Mouse (Mus musculus) embryo, embryonic 9.5 days (tissue): Measurements from ENCODE around the gene Cenpb.

Experiments used
- DNase-seq: peaks from one replicate; pipeline ENCODE4 v3.0.0-alpha.2; 2017; ENCODE audit errors: extremely low spot score

Cenpb gene

DNA sequence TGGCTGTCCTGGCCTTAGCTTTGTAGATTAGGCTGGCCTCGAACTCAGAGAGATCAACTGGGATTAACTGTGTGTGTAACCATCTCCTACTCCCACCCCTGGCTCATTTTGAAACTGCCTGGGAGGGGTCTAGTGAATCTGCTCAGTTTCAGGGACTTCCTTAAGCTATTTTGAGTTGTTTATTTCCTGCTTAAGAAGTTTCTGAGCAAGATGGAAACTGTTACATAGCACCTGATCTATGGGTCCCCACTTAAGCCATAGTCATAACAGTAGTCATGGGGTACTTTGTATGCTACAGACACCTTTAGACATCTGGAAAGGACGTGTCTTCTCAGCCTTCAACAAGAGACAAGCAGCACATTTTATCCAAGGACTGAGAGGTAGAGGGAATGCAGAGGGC lies 20.8 kb upstream of the Cenpb start:
- DNase-seq: no peak

DNA sequence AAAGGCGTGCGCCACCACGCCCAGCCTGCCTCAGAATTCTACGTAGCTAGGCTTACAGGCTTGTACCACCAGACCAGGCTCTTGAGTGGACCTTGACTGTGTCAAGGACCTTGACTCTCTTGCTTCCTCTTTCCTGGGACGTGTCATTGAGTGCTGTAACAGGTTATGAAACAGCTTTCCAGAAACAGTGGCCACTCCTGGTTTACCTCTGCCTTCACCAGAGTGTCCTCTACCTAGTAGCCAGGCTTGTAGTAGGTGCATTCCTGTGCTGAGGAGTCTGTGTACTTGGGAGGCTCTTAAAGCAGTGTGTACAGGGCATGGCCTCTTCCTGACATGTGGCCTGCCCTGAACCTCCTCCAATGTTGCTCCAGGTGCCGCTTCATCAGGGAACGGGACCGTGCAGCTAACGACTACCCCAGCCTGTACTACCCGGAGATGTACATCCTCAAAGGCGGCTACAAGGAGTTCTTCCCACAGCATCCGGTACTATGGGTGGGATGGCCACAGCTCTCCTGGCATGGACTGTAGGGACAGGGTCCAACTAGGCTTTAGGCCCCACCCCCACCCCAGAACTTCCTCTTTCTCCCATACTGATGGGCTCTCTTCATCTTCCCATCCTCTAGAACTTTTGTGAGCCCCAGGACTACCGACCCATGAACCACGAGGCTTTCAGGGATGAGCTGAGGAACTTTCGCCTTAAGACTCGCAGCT lies 16.9 kb upstream of the Cenpb start:
- no peak for DNase-seq

DNA sequence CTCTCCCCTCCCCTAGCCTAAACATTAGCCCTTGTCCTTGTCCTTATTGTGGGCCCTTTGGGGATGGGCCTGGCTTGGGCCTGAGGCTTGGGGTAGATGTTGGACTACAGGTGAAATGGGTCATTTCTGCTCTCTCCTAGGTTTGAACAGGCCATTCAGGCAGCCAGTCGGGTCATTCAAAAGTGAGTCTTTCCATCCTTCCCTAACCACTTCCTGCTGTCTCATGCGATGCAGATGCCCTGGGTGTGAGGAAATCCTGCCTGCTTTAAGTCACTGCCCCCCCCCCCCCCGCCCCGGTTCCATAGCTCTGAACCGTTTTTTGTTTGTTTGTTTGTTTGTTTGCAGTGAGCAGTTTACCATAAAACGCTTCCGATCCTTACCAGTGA lies 11.1 kb upstream of the Cenpb start:
- no peak for DNase-seq

DNA sequence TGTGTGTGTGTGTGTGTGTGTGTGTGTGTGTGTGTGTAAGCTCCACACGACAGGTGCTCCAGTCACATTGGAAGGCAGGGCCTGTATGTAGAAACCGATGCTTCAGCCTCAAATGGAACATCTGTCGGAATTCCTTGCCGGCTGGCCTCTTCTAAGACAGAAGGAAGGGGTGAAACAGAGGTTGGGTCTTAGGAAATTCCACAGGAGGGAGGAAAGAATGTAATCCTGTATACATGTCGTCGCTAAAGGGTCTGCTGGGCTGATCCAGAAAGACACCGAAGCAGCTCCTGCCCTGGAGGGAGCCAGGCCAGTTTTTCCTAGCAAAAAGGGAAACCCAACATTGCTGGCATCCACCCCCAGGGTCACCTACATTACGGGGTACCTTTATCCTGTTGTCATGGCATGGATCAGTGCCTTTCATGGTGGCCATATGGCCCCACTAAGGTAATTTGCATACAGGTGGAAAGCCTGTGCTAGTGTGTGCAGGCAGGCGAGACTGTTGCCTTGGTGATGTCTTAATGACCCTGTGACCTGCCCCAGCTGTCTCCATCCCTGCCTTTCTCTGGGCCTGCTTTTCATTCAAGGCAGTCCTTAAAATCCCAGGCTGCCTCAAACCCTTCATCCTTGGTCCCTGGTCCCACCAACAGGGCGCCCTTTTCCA lies 10.6 kb upstream of the Cenpb start:
- peak; percentile 72 for DNase-seq

DNA sequence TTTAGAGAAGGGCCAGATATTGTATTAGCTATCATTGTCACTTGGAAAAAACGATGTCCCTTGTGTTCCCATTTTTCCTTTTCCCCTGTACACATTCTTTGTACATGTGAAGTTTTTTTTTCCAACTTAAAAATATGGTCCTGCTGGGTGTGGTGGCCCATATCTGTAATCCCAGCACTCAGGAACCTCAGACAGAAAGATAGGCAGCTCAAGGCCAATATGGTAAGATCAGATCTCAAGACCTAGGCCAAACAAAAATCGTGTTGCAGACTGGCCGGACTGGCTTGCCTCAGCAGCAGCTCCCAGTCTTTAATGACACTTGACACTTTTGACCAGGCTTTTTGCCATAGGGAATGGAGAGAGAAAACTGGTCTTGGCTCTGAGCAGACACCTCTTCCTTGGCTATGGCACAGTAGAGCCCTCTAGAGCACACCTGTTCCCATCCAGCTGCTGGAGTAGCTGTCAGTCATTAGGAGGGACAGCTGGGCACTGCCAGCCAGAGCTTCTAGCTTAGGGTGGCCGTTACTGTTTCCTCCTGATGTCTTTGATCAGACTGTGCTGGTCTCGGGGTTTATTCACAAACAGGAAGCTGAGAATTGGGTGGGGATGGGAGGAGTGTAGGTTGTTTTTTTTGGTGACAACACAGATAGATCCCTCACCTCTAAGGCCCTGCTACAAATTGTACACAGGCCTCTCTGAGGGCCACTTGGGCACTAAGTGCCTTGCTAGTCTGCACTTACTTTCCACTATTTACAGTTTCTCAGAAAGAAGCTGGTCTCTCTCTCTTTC lies 9.8 kb upstream of the Cenpb start:
- no peak for DNase-seq

DNA sequence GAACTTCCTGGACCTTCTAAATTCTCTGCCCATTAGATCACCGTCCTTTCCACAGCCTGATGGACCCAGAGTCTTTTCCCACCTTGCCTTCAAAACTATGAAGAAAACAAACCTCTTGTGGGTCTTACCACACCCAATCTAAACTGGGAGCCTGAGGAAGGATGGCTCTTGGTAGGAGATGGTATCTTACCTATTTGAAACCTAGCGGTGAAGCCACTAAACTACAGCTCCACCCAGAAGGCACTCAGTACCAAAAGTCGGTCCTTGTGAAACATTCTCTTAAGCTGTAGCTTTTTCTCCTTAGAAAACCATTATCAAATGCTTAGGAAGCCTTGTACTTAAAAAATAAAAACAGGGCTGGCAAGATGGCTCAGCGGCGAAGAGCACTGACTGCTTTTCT lies 8.4 kb upstream of the Cenpb start:
- no peak for DNase-seq

DNA sequence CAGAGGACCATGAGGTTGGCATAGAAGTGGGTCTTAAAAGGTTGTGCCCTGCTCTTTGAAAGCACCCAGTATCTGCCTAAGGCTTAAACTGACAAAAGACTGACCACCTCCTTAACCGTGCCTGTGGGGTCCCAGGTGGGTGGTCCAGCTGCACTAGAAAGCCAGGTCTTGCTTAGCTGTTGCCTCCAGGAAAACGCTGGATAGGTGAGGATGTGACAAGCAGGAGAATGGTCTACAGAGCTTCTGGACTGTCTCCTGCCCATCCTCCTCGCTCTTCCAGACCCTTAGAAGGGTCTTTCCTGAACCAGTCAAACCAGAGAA lies 7.7 kb upstream of the Cenpb start:
- no peak for DNase-seq

DNA sequence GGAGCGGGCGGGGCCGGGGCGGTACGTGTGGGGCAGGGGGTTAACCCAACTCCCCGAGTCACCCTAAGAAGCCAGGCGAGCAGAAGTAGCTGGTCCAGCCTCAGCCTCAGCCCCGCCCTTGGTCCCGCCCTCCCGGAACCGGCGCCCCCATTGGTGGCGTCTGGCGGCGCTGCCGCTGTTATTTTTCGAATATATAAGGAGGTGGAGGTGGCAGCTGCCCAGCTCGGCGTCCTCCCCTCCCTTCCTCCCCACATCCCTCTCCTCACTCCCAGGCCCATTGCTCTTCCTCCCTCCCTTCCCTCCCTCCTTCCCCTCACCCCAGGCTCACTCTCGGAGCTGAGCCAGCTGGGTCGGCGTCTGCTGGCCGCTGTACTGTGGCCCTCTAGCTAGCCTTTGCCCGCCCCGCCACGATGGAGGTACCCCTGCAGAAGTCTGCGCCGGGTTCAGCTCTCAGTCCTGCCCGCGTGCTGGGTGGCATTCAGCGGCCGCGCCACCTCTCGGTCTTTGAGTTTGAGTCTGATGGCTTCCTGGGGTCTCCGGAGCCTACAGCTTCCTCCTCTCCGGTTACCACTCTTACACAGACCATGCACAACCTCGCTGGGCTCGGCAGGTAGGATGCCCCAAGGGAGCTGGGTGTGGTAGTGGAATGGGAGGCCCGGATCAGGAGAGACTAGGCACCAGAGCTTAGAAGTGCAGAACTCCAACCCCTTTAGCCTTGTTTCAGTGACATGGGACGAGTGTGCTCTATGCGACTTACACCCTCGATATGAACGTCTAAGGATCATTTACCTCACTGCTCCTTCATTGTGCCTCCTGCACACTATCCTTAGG lies 7.1 kb upstream of the Cenpb start, which contains the start of the genes Cdc25b and Spef1:
Gene Cdc25b (plus strand): TSS at position 179 of the 831 bp plus-strand sequence.
Gene Spef1 (minus strand): TSS at position 512 of the 831 bp plus-strand sequence.
- DNase-seq: peak; percentile 90

DNA sequence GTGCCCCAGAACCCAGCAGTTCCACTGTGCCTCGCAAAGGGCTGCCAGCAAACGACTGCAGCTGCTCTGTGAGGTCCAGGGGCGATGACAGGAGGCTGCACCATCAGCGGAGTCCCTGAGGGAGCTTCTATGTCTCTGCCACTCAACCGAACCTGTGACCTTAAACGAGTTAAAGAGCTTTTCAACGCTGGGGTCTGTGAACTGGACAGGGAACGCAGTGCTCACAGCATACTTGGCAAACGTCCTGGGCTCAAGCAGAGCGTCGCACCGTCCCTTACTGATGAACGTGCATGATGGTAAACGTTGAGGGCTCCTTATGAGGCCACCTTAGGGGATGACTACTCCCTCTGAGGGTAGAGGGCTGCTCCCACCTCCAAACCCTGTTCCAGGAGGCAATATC lies 6.5 kb upstream of the Cenpb start:
- no peak for DNase-seq

DNA sequence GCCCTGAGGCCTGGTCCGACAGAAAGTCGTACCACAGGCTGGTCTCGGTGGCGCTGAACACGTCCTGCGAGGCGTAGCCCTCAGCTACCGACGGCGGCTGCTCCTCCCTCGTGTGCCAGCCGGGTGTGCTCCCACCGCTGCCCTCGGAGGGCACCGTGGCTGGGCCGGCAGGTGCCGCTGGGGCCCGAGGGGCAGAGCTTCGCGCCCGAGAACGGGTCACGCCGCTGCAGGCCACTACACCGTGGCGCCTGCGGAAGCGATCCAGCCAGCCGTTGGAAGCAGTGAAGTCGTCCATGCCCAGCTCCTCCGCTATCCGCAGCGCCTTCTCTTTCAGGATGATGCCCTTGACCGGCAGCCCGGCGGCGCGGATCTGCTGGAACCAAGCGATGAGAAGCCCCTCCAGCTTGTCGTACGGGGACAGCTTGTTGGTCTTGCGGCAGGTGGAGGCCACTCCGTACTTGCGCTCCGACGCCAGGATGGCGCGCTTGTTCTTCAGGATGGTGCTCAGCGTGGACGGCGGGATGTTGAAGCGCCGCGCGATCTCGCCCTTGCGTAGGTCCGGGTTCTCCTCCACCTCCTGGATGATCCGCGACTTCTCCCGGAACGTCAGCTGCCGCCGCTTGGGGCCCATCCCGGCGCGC lies 501 bp downstream of the Cenpb start:
- peak; percentile 74 for DNase-seq

DNA sequence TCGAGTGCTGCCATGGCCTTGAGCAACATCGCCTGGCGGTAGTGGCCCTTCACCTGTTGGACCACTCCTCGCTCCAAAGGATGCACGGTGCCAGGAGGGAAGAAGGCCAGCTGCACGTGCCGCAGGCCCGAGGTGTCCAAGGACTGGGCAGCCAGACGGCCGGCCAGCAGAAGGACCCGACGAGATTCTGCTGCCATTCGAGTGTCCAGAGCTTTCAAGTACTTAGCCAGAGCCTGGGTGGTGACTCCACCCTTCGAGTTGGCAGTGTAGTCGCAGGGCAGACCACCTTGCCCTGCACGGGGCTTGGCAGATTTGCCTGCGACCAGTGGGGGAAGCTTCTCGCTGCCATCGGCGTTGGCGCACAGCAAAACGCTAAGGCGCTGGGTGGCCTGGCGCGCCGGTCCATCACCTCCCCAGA lies 1.0 kb downstream of the Cenpb start:
- DNase-seq: no peak

DNA sequence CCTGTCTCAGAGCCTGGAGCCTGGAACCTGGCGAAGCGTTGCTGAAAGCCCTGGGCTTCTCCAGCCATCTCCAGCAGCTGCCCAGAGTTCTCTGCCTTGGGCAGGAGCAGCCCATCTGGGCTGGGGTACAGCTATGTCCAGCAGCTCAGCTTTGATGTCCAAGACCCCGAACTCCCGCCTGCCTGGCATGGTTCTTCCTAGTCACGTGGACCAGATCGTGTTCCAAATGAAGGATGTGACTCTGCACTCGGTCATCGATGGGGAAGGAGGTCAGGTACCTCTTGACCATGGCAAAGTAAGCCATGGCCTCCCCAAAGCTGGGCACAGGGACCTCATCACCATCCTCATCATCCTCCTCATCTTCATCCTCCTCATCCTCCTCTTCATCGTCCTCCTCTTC lies 1.9 kb downstream of the Cenpb start:
- DNase-seq: no peak

DNA sequence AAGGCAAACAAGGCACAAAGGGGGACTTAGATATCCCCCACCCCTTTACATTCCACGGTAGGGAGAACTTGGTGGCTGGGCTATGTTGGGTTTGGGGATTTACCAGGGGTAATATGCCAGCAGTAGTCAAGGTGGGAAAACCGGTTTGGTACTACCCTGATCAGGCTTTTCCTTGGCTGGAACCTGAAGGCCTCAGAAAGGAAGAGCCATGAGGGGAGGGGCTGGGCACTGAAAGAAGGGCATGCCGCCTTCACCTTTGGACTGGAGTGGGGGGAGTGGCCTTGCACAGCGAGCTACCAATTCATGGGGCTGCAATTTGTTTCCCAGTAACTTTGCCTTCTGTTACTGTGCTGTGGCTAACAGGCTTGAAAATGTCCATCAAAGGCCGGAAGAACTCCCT lies 3.4 kb downstream of the Cenpb start:
- no peak for DNase-seq

DNA sequence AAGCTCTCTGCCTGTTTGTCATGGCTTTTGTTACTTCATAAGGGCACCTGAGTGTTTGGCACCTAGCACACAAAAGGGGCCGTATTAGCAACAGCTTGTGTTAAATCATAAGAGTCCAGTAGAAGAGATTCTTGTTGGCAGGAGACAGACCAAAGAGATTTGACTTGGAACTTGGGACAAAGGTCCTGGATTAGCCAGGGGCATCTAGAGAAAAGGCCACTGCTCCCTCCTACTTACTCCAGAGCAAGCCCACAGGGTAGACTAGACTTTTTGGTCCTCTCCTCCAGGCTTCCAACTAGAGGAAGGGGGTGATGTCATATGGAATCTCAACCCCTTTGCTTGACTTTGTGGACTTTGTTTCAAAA lies 3.9 kb downstream of the Cenpb start:
- DNase-seq: no peak

DNA sequence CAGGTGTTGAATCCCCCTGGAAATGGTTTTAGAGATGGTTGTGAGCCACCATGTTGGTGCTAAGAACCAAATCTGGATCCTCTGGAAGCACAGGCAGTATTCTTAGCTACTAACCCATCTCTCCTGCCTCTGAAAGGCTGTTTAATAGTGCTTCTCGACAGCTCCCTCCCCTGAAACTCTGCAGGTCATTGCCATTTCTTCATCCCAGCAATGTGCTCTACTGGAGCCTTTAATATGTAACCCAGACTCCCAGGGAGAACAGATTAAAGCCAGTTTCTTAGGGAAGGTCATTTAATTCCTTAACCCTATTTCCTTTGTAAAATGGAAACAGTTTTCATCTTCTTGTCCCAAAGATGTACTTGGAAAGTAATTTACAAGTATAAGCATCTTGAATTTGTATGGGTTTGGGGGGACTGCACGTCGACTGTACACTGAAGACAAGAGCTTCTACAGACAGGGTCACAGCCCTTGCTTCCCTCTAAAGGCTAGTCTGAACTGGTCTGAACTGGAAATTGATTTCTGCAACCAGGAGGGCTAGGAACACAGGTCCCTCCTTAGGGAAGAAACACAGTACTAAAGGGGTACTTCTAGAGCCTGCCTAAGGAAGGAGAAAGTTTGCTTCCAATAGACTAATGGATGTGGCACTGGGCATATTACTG lies 4.5 kb downstream of the Cenpb start:
- no peak for DNase-seq

DNA sequence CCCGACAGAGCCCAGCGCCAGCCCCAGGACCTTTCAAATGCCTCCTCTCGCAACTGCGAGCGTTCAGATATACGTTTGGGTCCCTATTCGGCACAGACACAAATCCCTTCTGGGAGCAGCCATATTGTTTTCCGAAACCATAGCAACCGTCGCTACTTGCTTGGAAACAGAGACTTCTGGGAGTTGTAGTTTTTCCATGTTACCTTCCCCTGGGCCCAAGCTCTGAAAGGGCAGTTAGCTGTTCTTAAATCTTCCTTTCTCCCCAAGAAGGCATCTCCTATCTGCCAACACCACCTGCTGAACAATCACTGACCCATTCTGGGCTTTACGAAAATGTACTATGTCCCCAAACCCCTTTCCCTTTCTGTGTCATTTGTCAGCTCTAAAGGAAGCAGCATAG lies 5.2 kb downstream of the Cenpb start:
- peak; percentile 75 for DNase-seq

DNA sequence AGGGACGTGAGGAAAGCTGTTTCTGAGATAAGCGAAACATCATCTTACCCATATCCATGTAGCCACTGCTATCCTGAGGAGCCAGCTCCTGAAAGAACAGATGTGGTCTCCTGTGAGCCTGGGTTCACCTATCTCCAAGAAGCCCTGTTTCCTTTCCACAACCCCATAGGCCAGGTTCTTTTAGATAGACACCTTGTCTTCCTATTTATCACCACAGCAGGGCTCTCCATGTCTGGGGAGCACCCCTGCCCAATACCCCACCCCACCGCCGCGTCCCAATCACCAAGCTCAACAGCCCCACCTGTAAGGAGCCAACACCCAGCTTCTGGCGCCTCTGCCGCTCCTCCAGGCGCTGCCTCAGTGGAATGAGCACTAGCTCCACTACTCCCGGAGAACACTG lies 7.5 kb downstream of the Cenpb start:
- DNase-seq: no peak

DNA sequence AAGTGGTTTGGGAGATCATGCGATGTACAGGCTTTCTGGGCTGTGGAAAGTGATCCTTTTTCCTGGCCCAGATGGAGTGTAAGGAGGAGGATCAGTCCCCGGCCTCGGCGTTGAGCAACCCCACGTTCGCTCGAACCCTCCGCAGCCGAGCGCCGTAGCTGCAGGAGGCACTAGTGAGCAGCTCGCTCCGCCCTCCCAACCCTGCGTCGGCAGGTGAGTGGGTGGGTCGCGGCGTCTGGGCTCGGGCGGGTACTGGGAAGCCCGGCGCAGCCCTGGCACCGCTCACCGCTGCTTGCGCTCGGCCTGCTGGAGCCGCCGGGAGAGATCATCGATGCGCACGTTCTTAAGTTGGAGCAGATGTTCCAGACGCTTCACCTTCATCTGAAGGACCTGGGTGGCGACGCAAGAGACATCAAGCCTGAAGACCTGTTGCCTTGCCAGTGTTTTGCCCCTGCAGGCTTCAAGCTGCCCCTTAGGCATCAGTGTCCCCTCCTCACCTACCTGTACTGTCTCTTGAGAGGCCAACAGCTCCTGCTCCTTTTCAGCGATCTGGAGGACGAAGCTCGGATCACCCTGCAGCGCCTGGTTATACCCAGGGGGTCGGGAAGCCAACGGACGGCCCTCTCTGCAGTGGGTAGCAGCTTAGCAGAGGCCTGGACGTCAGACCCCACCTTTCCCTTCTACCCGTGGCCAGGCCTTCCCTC lies 8.3 kb downstream of the Cenpb start:
- DNase-seq: no peak

DNA sequence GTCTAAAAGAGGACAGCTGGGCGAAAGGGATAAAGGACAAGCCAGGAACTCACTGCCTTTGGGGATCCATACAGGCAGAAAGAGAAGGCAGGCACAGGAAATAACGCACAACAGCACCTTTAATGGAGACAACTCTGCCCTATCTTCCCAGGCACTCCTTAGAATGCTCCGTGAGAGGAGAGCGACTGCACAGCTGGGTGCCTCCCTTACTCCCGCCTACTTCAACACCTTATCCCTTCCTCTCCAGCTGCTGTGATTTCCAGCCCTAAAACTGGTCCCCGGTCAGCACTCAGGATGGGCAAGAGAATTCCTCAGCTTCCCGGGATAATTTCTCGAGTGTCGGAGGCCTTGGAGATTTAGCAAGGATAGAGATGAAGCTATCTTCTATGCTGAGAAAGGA lies 8.9 kb downstream of the Cenpb start:
- no peak for DNase-seq

DNA sequence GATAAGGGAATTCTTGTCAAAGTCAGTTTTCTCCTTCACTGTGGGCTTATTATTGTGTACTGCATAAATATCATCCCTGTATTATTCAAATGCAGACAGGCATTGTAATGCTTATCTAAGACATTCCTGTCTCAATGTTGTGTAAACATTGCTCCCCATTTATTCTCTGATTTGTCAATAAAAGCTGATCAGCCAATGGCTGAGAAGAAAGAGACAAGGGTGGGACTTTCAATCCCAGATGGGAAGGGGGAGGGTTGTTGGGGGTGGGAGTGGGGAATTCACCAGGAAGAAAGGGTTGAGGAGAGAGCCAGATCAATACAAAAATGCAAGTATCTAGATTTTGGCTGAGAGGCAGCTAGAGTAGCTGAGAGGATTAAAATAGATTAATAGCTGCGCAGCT lies 11.0 kb downstream of the Cenpb start:
- no peak for DNase-seq

DNA sequence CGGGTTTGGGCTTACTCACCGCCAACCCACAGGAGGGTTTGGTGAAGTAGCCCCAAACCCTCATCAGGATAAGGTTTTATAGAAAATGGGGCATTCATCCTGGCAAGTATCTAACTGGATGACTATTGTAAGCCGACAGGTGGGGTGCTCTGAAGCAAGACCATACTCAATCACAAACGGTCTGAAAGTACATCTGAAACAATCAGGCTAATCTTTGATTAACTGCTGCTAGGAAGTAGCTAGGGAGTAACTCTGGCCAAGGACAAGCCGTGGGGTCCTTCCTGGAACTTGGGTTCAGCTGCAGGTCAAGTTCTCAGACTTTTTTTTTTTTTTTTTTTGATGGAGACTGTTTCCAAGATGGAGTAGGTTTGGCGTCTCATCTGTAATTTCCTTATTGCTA lies 11.9 kb downstream of the Cenpb start:
- no peak for DNase-seq
